Mouse (Mus musculus) ovary, postnatal 14 days (tissue): ENCODE data around the gene Slc23a2.

ENCODE experiments used
- DNase-seq: peaks from one replicate; pipeline ENCODE4 v3.0.0; 2022; ENCODE audit warnings: low spot score

Slc23a2 gene

DNA sequence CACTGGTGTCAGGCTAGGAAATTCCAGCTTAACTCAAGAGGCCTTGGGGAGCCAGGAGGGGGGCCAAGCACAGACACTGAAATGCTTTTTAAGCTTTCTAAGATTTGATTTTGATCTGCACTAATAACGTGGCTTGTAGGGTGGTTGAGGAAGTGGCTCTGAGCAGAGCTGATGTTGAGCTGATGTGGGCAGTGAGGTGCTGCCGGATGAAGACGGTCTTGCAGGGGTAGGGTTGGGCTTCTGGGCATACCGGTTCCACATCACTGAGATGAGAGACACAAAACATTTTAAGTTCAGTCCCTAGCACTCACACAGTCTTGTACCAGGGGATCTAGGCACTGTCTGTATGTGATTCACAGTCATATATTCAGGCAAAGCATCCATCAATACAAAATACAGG lies 46.5 kb downstream of the Slc23a2 start:
- no peak for DNase-seq

- DNase-seq: no peak
These were observed 48.3 kb downstream of the Slc23a2 start for GRCm38 (mm10) chr2:132096582-132096981.

- DNase-seq: no peak
These were observed 49.1 kb downstream of the Slc23a2 start for GRCm38 (mm10) chr2:132095821-132096220.

DNA sequence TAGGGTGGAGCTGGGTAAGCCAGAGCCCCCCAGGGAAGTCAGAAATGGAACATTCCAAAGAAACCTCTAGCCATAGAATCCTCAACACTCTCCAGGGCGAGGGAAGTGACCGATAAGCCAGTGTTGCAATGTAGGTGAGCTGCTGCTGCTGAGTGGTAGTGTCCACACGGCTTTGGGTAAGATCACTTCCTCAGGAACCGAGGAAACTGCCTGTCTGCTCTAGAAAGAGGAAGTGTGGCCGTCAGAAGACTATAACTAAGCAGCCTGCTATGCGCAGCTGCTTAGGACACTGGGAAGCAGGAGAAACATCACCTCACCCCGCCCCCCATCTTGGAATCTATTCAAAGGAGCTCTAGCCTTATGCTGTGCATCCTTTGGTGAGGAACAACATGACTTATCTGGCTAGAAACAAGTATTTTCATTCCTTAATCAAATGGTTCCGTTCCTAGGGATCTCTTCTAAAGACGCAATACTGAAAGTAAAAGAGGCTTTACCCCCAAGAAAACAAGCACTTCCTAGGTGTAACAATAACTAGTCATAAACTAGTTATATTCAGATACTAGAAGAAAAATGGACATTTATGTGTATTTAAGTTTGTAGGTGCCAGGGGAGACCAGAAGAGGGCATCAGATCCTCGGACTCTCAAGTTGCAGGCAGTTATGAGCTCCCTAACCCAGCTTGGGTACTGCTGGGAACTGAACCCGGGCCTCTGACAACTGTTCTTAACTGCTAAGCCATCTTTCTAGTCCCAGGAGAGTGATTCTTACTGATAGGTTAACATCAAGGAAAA lies 50.3 kb downstream of the Slc23a2 start:
- DNase-seq: no peak

- DNase-seq: no peak
These were observed 51.2 kb downstream of the Slc23a2 start for GRCm38 (mm10) chr2:132093739-132094138.

- DNase-seq: no peak
These were observed 51.6 kb downstream of the Slc23a2 start for GRCm38 (mm10) chr2:132093298-132093697.

DNA sequence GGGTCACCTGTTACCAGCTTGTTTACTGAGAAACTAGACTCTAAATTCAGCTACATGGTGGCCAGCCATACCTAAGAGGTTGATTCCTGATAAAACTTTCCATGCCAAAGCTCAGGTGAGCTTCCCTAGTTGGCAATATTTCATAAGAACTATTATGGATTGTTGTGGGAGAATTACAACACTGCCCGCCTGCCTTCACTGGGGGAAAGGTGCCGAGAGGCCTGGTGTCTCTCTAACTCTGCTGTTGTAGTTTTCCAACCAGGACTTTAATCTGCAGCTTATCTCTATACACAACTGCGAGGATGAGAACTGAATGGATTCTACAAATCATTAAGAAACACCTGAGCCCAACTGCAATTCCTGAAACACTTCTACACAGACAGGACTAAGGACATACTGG lies 52.2 kb downstream of the Slc23a2 start:
- DNase-seq: no peak

- DNase-seq: no peak
These were observed 53.2 kb downstream of the Slc23a2 start for GRCm38 (mm10) chr2:132091749-132092148.

- no peak for DNase-seq
These were observed 60.1 kb downstream of the Slc23a2 start for GRCm38 (mm10) chr2:132084813-132085212.

GRCm38 (mm10) chr2:132084396-132084795 lies 60.5 kb downstream of the Slc23a2 start:
- DNase-seq: no peak

GRCm38 (mm10) chr2:132079139-132079538 lies 65.8 kb downstream of the Slc23a2 start:
- DNase-seq: no peak

DNA sequence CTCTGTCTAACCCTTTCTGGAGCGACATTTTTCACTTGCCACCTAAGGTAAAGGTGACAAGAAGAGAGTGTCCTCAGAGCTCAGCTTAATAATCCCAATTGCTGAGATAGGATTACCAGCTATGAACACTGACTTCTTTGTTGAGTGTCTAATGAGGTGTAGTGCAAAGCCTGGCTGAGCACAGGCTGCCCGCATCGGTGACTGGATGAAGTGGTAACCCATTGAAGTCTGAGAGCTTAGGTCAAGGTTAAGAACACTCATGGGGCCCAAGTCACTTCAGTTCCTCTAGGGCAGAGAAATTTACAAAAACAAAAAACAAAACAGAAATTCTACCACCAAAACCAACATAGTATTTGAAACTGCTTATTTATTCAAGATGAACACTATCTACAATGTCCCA lies 71.9 kb downstream of the Slc23a2 start:
- DNase-seq: no peak

GRCm38 (mm10) chr2:132069985-132070735 lies 74.7 kb downstream of the Slc23a2 start:
- no peak for DNase-seq

GRCm38 (mm10) chr2:132064185-132064831 lies 80.6 kb downstream of the Slc23a2 start:
- DNase-seq: no peak

GRCm38 (mm10) chr2:132063776-132064175 lies 81.1 kb downstream of the Slc23a2 start:
- no peak for DNase-seq

DNA sequence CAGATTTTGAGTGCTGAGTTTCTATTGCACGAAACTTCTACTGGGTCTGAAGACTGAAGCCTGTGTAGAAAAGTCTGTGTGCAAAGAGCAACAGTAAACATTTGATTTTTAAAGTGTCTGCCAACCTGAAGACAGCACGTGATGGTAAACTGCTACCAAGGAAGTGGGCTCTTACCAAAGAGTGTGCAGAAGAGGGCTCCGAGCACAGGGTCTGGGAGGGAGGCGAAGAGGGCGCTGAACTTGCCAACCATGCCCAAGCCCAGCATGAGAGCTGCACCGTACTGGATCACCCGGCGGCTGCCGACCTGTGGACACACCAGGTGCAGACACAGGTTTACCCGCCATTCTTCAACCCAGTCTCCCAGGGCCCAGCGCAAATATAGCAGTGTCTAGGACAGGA lies 83.0 kb downstream of the Slc23a2 start:
- DNase-seq: no peak

GRCm38 (mm10) chr2:132059919-132060318 lies 85.0 kb downstream of the Slc23a2 start:
- DNase-seq: no peak

- no peak for DNase-seq
These were observed 89.6 kb downstream of the Slc23a2 start for GRCm38 (mm10) chr2:132055349-132055753.

DNA sequence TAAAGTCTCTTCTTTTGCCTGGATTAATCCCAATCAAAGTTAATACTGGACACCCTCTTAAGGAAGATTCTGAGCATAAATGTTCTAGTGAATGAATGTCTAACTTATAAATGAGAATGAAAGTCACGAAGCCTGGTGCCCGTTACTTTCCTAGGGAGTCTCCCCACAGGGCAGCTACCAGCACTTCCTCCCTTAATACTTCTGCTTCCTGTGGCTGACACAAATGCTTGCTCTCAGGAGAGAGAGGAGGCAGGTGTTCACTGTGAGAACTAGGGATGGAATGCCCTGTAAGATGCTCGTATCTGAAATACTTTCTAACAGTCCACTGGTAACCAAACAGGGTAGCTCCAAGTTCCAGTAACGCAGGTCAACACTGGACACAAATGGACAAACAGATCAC lies 91.1 kb downstream of the Slc23a2 start:
- DNase-seq: no peak

- DNase-seq: no peak
These were observed 93.1 kb downstream of the Slc23a2 start for GRCm38 (mm10) chr2:132051798-132052197.

DNA sequence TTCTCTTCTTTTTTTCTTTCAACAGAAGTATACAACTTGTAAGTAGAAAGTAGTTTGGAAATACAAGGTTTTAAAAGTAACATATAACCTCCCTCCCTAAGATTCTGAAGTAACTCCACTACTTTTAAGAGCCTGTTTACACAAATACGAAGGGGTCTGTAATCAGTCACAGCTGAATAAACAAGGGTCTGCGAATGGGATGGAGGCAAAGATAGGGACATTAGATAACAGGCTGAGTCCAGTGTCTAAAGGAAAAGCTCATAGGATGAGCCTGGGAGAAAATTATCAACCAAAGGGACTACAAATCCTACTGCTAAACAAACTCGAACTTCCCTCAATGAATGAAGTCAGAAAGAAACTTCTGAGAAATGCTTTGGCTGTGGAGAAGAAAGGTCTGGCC lies 95.0 kb downstream of the Slc23a2 start:
- DNase-seq: no peak

DNA sequence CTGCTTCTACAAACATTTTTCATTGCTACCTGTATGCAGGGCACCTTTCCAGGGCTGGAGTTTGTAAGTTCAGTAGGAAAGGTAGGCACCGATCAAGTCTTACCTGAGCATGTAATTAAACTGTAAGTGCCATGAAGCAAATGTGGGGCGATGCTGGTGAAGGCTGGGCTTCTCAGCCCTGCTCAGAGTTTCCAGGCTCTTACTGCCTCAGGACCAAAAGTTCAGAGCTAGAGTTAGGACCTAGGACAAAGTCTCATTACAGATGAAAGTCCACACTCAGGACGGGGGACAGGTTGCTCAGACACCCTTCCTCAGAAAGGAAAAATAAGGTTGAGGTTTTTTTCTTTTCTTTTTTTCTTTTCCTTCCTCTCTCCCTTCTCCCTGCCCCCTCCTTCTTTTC lies 95.4 kb downstream of the Slc23a2 start:
- DNase-seq: no peak
